Mouse (Mus musculus) telencephalon, adult 2 months (tissue): Measurements from ENCODE around the gene Asb18.
A peak's percentile ranks its signal among the peaks of the same experiment; 100 is the strongest.

Experiments
- DNase-seq: peaks from one replicate; pipeline ENCODE4 v3.0.0-alpha.2; 2011; ENCODE audit warnings: low read depth, low spot score

Asb18 gene

GRCm38 (mm10) chr1:90014446-90014845, at the start of gene Asb18:
Gene Asb18, minus strand, starts transcription at chr1:90014666.
- DNase-seq = no peak

- peak; percentile 19 for DNase-seq
Observed at GRCm38 (mm10) chr1:90060599-90060998, 46.1 kb upstream of the Asb18 start.

- no peak for DNase-seq
Observed at GRCm38 (mm10) chr1:90060054-90060453, 45.6 kb upstream of the Asb18 start.

GRCm38 (mm10) chr1:90054991-90055390, 40.5 kb upstream of the Asb18 start:
- peak; percentile 88 for DNase-seq

GRCm38 (mm10) chr1:90051347-90051746, 36.9 kb upstream of the Asb18 start:
- peak; percentile 39 for DNase-seq

GRCm38 (mm10) chr1:90050046-90050739, 35.7 kb upstream of the Asb18 start:
- no peak for DNase-seq

- no peak for DNase-seq
Observed at GRCm38 (mm10) chr1:90028305-90028704, 13.8 kb upstream of the Asb18 start.

- DNase-seq = no peak
Observed at GRCm38 (mm10) chr1:90026945-90027344, 12.5 kb upstream of the Asb18 start.

- no peak for DNase-seq
Observed at GRCm38 (mm10) chr1:90020336-90020735, 5.9 kb upstream of the Asb18 start.

GRCm38 (mm10) chr1:90018071-90018470, 3.6 kb upstream of the Asb18 start:
- no peak for DNase-seq

- DNase-seq = no peak
Observed at GRCm38 (mm10) chr1:90013273-90013672, 1.2 kb downstream of the Asb18 start.

- DNase-seq = no peak
Observed at GRCm38 (mm10) chr1:90012850-90013249, 1.6 kb downstream of the Asb18 start.

- peak; percentile 18 for DNase-seq
Observed at GRCm38 (mm10) chr1:90012168-90012567, 2.3 kb downstream of the Asb18 start.

- DNase-seq = no peak
Observed at GRCm38 (mm10) chr1:90010077-90010476, 4.4 kb downstream of the Asb18 start.

GRCm38 (mm10) chr1:90009188-90009587, 5.3 kb downstream of the Asb18 start:
- no peak for DNase-seq

- peak; percentile 23 for DNase-seq
Observed at GRCm38 (mm10) chr1:90006666-90007065, 7.8 kb downstream of the Asb18 start.

GRCm38 (mm10) chr1:90000981-90001380, 13.5 kb downstream of the Asb18 start:
- no peak for DNase-seq

- DNase-seq = no peak
Observed at GRCm38 (mm10) chr1:89999858-90000257, 14.6 kb downstream of the Asb18 start.

- DNase-seq = no peak
Observed at GRCm38 (mm10) chr1:89998696-89999095, 15.8 kb downstream of the Asb18 start.

GRCm38 (mm10) chr1:89998076-89998475, 16.4 kb downstream of the Asb18 start:
- DNase-seq = peak; percentile 9

- DNase-seq = no peak
Observed at GRCm38 (mm10) chr1:89992256-89992655, 22.2 kb downstream of the Asb18 start.

- DNase-seq = no peak
Observed at GRCm38 (mm10) chr1:89977261-89977660, 37.2 kb downstream of the Asb18 start.

GRCm38 (mm10) chr1:89976411-89976810, 38.1 kb downstream of the Asb18 start:
- no peak for DNase-seq

GRCm38 (mm10) chr1:89974541-89974940, 39.9 kb downstream of the Asb18 start:
- no peak for DNase-seq
